Comparison of ENCODE assay signal across 11 mouse cellular contexts in genomic region chr6:91145572-91145971, GRCm38 (mm10). TPM values are rescaled to one million over a fixed set of nuclear protein-coding genes. Genes with fewer than 3 reads are reported as not detected.
DNase-seq lines count a peak whose midpoint lies in the region; ATAC-seq lines count a peak whose summit lies in the region.
"Had no signal": no experiment of that assay in that cellular context is flagged by ENCODE, and none has a peak within 500 bp of the region (broad histone marks: within the 10 kb centered on the region; RNA-seq: fewer than 3 reads in every experiment).

No protein-coding gene starts in this region.

- no peak overlapping the region for H3K4me2 ChIP-seq in kidney, embryonic 14.5 days (replicated peaks; ENCODE audit: low read depth, low read length)
- H3K4me2 ChIP-seq in forebrain, embryonic 14.5 days (ENCODE audit: low read length): no peak overlapping the region
- no peak overlapping the region for H3K4me2 ChIP-seq in hindbrain, embryonic 14.5 days (replicated peaks)
- H3K4me2 ChIP-seq in midbrain, embryonic 15.5 days: no peak overlapping the region

- no peaks in the 10 kb centered on the region; the same call in 1 of the 2 replicates for H3K9me3 ChIP-seq in kidney, embryonic 14.5 days (ENCODE audit: control insufficient read depth, low read length)
- no peaks in the 10 kb centered on the region for H3K9me3 ChIP-seq in forebrain, embryonic 14.5 days (replicated peaks; ENCODE audit: control insufficient read depth, low read length)
- H3K9me3 ChIP-seq in hindbrain, embryonic 14.5 days (ENCODE audit: control insufficient read depth, low read length): no peaks in the 10 kb centered on the region
- H3K9me3 ChIP-seq in midbrain, embryonic 15.5 days: no peaks in the 10 kb centered on the region

- no peak for DNase-seq in kidney, adult 9 months
- DNase-seq in forebrain, embryonic 14.5 days (ENCODE audit: low spot score): no peak
- DNase-seq in hindbrain, embryonic 14.5 days (ENCODE audit: low spot score): no peak
- DNase-seq in cerebellum, adult 11-12 months: no peak
- DNase-seq: cerebellum, adult 8-10 months; kidney, postnatal 4 days had no signal

- no peak overlapping the region for H3K4me3 ChIP-seq in kidney, embryonic 14.5 days (ENCODE audit: low read length)
- H3K4me3 ChIP-seq in forebrain, embryonic 14.5 days (ENCODE audit: low read depth, low read length): no peak overlapping the region
- H3K4me3 ChIP-seq in hindbrain, embryonic 14.5 days (replicated peaks; ENCODE audit: low read length): no peak overlapping the region
- H3K4me3 ChIP-seq in midbrain, embryonic 15.5 days: no peak overlapping the region
- H3K4me3 ChIP-seq: megakaryocyte, embryonic 14.5 days had no signal

- H3K27ac ChIP-seq in kidney, embryonic 14.5 days (ENCODE audit: low read depth, low read length): 0 out of 2 replicates have a peak overlapping the region, but pooled peaks have one; percentile 5
- peak overlapping the region; percentile 89 for H3K27ac ChIP-seq in forebrain, embryonic 14.5 days (ENCODE audit: low read depth, low read length)
- peak overlapping the region; percentile 94 for H3K27ac ChIP-seq in hindbrain, embryonic 14.5 days
- peak overlapping the region; percentile 84 for H3K27ac ChIP-seq in midbrain, embryonic 15.5 days
- H3K27ac ChIP-seq: liver, embryonic 14.5 days had no signal

- ATAC-seq in kidney, embryonic 14.5 days (ENCODE audit: low FRiP score, low TSS enrichment): 0 out of 2 replicates have a peak, but pooled peaks have one; percentile 14
- ATAC-seq in forebrain, embryonic 14.5 days: no peak
- no peak for ATAC-seq in hindbrain, embryonic 14.5 days (ENCODE audit: low FRiP score)
- no peak for ATAC-seq in midbrain, embryonic 15.5 days (replicated peaks)
- ATAC-seq in erythroid progenitor cell, adult 5-6 weeks (replicated peaks; ENCODE audit: low FRiP score, poor library complexity, severe bottlenecking): no peak

- no peak overlapping the region for H3K9ac ChIP-seq in kidney, embryonic 14.5 days (ENCODE audit: low read depth, low read length)
- no peak overlapping the region for H3K9ac ChIP-seq in forebrain, embryonic 14.5 days (ENCODE audit: low read length)
- H3K9ac ChIP-seq in hindbrain, embryonic 14.5 days: no peak overlapping the region
- H3K9ac ChIP-seq in midbrain, embryonic 15.5 days: no peak overlapping the region
- H3K9ac ChIP-seq: liver, embryonic 14.5 days had no signal

- no peaks in the 10 kb centered on the region for H3K36me3 ChIP-seq in kidney, embryonic 14.5 days (ENCODE audit: control insufficient read depth, insufficient read depth, low read length)
- H3K36me3 ChIP-seq in forebrain, embryonic 14.5 days (ENCODE audit: control insufficient read depth, insufficient read depth, low read length): no peaks in the 10 kb centered on the region
- H3K36me3 ChIP-seq in hindbrain, embryonic 14.5 days (replicated peaks; ENCODE audit: control insufficient read depth, insufficient read depth): no peaks in the 10 kb centered on the region
- no peaks in the 10 kb centered on the region for H3K36me3 ChIP-seq in midbrain, embryonic 15.5 days (replicated peaks)

- WGBS in kidney, embryonic 14.5 days: 70% methylated on average over 5 of the region's 5 CpGs
- WGBS in forebrain, embryonic 14.5 days: 80% methylated on average over 5 of the region's 5 CpGs
- 73% methylated on average over 5 of the region's 5 CpGs for WGBS in hindbrain, embryonic 14.5 days
- 61% methylated on average over 5 of the region's 5 CpGs for WGBS in midbrain, embryonic 15.5 days

- no peaks in the 10 kb centered on the region for H3K27me3 ChIP-seq in kidney, embryonic 14.5 days (ENCODE audit: control insufficient read depth, insufficient read depth, low read length)
- H3K27me3 ChIP-seq in forebrain, embryonic 14.5 days (replicated peaks; ENCODE audit: control insufficient read depth, insufficient read depth, low read length): no peaks in the 10 kb centered on the region
- H3K27me3 ChIP-seq in hindbrain, embryonic 14.5 days (ENCODE audit: control insufficient read depth, insufficient read depth, low read length): no peaks in the 10 kb centered on the region
- H3K27me3 ChIP-seq in midbrain, embryonic 15.5 days (replicated peaks): no peaks in the 10 kb centered on the region

- H3K4me1 ChIP-seq in kidney, embryonic 14.5 days (ENCODE audit: control insufficient read depth, insufficient read depth, low read length): peaks cover 17% of the 10 kb centered on the region; the same call in 1 of the 2 replicates
- H3K4me1 ChIP-seq in forebrain, embryonic 14.5 days (ENCODE audit: control insufficient read depth, insufficient read depth, low read length): peaks cover 17% of the 10 kb centered on the region
- H3K4me1 ChIP-seq in hindbrain, embryonic 14.5 days (replicated peaks; ENCODE audit: control insufficient read depth, insufficient read depth, low read length): peaks cover 27% of the 10 kb centered on the region
- peaks cover 29% of the 10 kb centered on the region for H3K4me1 ChIP-seq in midbrain, embryonic 15.5 days
- H3K4me1 ChIP-seq: megakaryocyte, embryonic 14.5 days had no signal

RNA-seq across cellular contexts. Expression of gene Hdac11, which starts 10.9 kb away (rescaled TPM):
- polyA plus RNA-seq in kidney, embryonic 14.5 days (2014; fragmentation: Nextera tagmentation; extraction: Ambion mirVana): 11.6 and 14.1 TPM in 2 replicates
- polyA plus RNA-seq in forebrain, embryonic 14.5 days (2014; fragmentation: Nextera tagmentation; extraction: Ambion mirVana): 24.5 and 26.1 TPM in 2 replicates
- polyA plus RNA-seq in hindbrain, embryonic 14.5 days (2014; fragmentation: Nextera tagmentation; extraction: Ambion mirVana): 42.7 and 50.1 TPM in 2 replicates
- polyA plus RNA-seq in midbrain, embryonic 15.5 days (2015; fragmentation: Nextera tagmentation; extraction: Ambion mirVana): 46.5 and 49.4 TPM in 2 replicates
- total RNA-seq in erythroid progenitor cell, adult 5-6 weeks (2015; ENCODE audit: low replicate concordance): 15.1 and 20.1 TPM in 2 replicates
- total RNA-seq in erythroid progenitor cell, adult 5-6 weeks (2017; ENCODE audit: low replicate concordance): 7.7 and 13.8 TPM in 2 replicates

RNA-seq across cellular contexts. Expression of gene Nup210, which starts 28.9 kb away (rescaled TPM):
- 13.1 and 30.6 TPM in 2 replicates for polyA plus RNA-seq in kidney, embryonic 14.5 days (2014; fragmentation: Nextera tagmentation; extraction: Ambion mirVana)
- 13.9 and 15.6 TPM in 2 replicates for polyA plus RNA-seq in forebrain, embryonic 14.5 days (2014; fragmentation: Nextera tagmentation; extraction: Ambion mirVana)
- 23.3 TPM in 2 replicates for polyA plus RNA-seq in hindbrain, embryonic 14.5 days (2014; fragmentation: Nextera tagmentation; extraction: Ambion mirVana)
- polyA plus RNA-seq in midbrain, embryonic 15.5 days (2015; fragmentation: Nextera tagmentation; extraction: Ambion mirVana): 22.0 and 22.5 TPM in 2 replicates
- 240 and 274 TPM in 2 replicates for total RNA-seq in erythroid progenitor cell, adult 5-6 weeks (2015; ENCODE audit: low replicate concordance)
- total RNA-seq in erythroid progenitor cell, adult 5-6 weeks (2017; ENCODE audit: low replicate concordance): 176 and 259 TPM in 2 replicates

Comparison
In these comparisons a context has a peak if more than half of its experiments do, and no peak if none do; other contexts are left out.
1. H3K27ac ChIP-seq: peak in every context shown above with its lines; median percentile 94 in hindbrain, embryonic 14.5 days; 89 in forebrain, embryonic 14.5 days; 84 in midbrain, embryonic 15.5 days; 5 in kidney, embryonic 14.5 days.